Mouse (Mus musculus) hindbrain, embryonic 12.5 days (tissue): ENCODE measurements at regions not wholly inside any gene's neighbourhood (a gene's known extent, or its start where the extent isn't known, plus 50 kb on each side); places are given as distances from the start of the nearest gene placed in this dataset.

Source experiments
- ATAC-seq: fragments of 200-750 bp; cut with Nextera tagmentation; 2 replicates; pipeline ENCODE4 v1.8.0; 2017; ENCODE audit warnings: moderate TSS enrichment; ENCODE audit not compliant: low FRiP score
- H3K27ac ChIP-seq: fragments of 300-500 bp; sonication (generic); 2 replicates; pipeline ENCODE4 v1.5.1; 2016; ENCODE audit warnings: mild to moderate bottlenecking
- H3K27me3 ChIP-seq: fragments of 300-500 bp; sonication (generic); 2 replicates; pipeline ENCODE4 v1.6.1; 2016; ENCODE audit warnings: mild to moderate bottlenecking
- H3K36me3 ChIP-seq: fragments of 300-500 bp; sonication (generic); 2 replicates; pipeline ENCODE4 v1.6.1; 2016; ENCODE audit warnings: mild to moderate bottlenecking
- H3K4me1 ChIP-seq: fragments of 300-500 bp; sonication (generic); 2 replicates; pipeline ENCODE4 v1.6.1; 2016
- H3K4me2 ChIP-seq: fragments of 300-500 bp; sonication (generic); replicated peaks from 2 replicates; pipeline ENCODE4 v1.6.1; 2016; ENCODE audit warnings: mild to moderate bottlenecking
- H3K4me3 ChIP-seq: fragments of 300-500 bp; sonication (generic); 2 replicates; pipeline ENCODE4 v1.5.1; 2016; ENCODE audit warnings: mild to moderate bottlenecking
- H3K9ac ChIP-seq: fragments of 300-500 bp; sonication (generic); 2 replicates; pipeline ENCODE4 v1.6.1; 2016; ENCODE audit warnings: mild to moderate bottlenecking, moderate library complexity
- H3K9me3 ChIP-seq: fragments of 300-500 bp; sonication (generic); replicated peaks from 2 replicates; pipeline ENCODE4 v1.6.1; 2016; ENCODE audit warnings: mild to moderate bottlenecking
- WGBS: fragments of 180-500 bp; shearing (Covaris S2); methylation state at CpG from one replicate; pipeline ENCODE4 v1.1.7; 2016; 5-methylcytosine and 5-hydroxymethylcytosine counted together

DNA sequence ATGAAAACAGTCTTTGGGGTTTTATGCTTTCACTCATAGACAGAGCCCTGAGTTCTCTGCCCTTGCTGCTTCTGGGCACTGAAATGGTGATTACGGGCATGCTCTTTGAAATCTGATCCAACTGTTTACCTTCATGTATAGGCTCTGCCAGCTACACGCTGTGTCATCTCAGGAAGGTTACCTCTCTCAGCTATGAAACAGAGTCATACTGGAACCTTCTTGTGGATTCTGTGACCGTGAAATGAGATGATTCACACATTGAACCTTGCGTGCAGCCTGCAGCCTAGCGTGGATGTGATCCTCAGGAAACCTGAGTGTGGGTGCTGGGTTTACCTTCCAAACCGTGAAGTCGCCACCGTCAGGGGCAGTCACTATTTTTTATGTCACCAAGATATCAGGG is 189.7 kb upstream of the Spdye4c start:
- H3K9ac ChIP-seq = no peak overlapping the region
- H3K9me3 ChIP-seq = no peaks in the 10 kb centered on the region
- H3K4me1 ChIP-seq = peaks cover 12% of the 10 kb centered on the region
- 75% methylated on average over 8 of the region's 8 CpGs for WGBS
- H3K4me3 ChIP-seq = no peak overlapping the region
- no peak overlapping the region for H3K4me2 ChIP-seq
- H3K36me3 ChIP-seq = no peaks in the 10 kb centered on the region
- H3K27ac ChIP-seq = no peak overlapping the region
- ATAC-seq = no peak
- no peaks in the 10 kb centered on the region for H3K27me3 ChIP-seq

DNA sequence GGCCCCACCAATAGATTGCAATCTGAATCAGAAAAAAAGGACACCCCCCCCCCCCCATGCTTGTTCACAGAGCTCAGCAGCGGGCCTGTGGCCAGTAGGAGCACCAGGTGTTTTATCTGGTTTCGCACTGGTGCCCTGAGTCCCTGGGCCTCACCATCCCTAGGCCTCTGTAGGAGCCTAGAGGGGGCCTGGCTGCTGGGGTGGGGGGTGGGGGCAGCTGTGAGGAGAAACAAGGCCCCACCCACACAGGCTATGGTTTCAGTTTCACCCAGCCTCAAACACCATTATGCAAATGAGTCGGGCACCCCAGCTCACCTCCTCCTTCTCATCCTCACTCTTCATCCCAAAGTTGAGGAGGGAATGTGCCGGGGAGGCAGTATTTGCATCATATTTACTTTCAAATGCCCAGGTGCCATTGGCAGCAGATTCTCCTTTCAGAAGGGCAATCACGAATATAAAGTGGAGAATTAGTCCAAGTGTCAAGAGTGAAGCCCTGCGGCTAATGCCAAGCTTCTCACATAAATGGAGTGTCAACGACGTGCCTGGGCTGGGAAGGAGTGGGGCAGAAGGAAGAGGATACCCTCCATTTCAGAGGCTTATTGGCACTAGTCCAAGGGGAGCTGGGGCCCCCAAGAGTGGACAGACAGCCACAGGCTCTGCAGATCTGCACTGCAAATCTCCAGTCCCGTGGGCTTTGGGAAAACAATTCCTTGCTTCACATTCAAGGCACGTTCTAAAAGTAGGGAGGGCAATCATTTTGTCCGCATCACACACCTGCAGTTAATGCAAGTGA is 187.7 kb upstream of the Spdye4c start:
- Histone ChIP-seq H3K4me1 (peaks cover 12% of the 10 kb centered on the region), H3K4me3 (no peak overlapping the region), H3K36me3 (no peaks in the 10 kb centered on the region), H3K27ac (no peak overlapping the region), H3K9ac (no peak overlapping the region), H3K27me3 (no peaks in the 10 kb centered on the region), H3K9me3 (no peaks in the 10 kb centered on the region), H3K4me2 (no peak overlapping the region)
- no peak for ATAC-seq
- 45% methylated on average over 11 of the region's 11 CpGs for WGBS

DNA sequence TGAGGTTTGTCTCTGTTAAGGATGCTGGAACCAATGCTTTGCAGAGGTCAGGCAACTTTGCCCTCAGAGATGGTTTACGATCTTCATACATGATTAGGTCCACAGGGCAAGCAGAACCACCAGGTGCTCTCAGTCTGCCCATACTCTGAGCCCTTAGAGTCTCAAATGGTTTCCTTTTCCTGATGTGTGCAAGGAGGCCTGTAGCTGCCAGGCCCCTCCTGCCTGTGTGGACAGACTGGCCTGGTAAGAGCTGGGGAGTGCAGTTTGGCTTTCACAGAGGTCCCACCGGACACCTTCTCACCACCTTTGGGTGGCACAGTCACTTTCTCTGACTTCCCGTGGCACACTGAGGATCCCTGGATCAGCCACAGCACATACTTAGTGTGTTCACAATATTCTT is 186.6 kb upstream of the Spdye4c start:
- Histone ChIP-seq H3K4me2 (no peak overlapping the region), H3K27me3 (no peaks in the 10 kb centered on the region), H3K9ac (no peak overlapping the region), H3K9me3 (no peaks in the 10 kb centered on the region), H3K36me3 (no peaks in the 10 kb centered on the region), H3K4me1 (peaks cover 12% of the 10 kb centered on the region), H3K27ac (no peak overlapping the region), H3K4me3 (no peak overlapping the region)
- no peak for ATAC-seq
- WGBS = 79% methylated on average over 3 of the region's 3 CpGs

DNA sequence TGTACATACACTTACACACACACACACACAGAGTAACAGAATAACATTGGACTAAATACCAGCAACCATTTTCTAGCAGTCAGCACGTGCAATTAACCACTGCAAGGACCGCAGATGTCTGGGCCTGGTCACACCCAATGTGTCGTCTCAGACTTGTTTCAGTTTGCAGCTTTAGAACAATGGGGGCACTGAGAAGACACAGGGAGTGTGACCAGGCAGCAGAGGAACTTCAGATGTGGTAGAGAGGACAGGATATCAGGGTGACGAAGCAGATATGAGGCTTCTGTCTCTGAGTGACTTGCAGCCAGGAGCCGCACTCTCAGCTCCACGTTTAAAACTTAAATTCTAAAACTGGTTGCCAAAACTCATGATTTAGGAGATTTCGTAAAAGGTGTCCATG is 183.9 kb upstream of the Spdye4c start:
- Histone ChIP-seq H3K9me3 (no peaks in the 10 kb centered on the region), H3K27ac (no peak overlapping the region), H3K4me2 (no peak overlapping the region), H3K36me3 (no peaks in the 10 kb centered on the region), H3K9ac (no peak overlapping the region), H3K4me3 (no peak overlapping the region), H3K4me1 (peaks cover 12% of the 10 kb centered on the region), H3K27me3 (no peaks in the 10 kb centered on the region)
- WGBS = 73% methylated on average over 7 of the region's 7 CpGs
- ATAC-seq = no peak

DNA sequence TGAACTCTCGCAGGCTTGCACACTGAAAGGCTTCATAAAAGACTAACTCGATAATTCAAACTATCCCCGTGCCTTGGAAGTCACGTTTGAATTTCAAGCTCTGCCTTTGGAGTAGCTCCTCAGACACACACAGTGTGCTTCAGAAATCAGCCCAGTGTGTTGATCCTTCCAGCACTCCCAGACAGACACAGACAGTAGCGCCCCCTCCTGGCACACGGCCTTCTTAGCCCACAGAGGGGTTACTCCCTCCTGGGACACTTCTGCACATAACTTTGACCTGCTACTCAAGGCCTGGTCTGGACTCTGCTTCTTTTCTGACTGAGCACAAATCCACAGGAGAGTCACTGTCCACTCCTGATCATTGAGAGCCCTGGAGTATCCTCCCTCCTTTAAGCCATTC is 182.3 kb upstream of the Spdye4c start:
- no peaks in the 10 kb centered on the region for H3K27me3 ChIP-seq
- no peaks in the 10 kb centered on the region for H3K9me3 ChIP-seq
- H3K36me3 ChIP-seq = no peaks in the 10 kb centered on the region
- H3K4me3 ChIP-seq = no peak overlapping the region
- H3K4me1 ChIP-seq = peaks cover 4% of the 10 kb centered on the region
- no peak for ATAC-seq
- H3K9ac ChIP-seq = no peak overlapping the region
- 38% methylated on average over 6 of the region's 6 CpGs for WGBS
- H3K27ac ChIP-seq = no peak overlapping the region
- H3K4me2 ChIP-seq = no peak overlapping the region

DNA sequence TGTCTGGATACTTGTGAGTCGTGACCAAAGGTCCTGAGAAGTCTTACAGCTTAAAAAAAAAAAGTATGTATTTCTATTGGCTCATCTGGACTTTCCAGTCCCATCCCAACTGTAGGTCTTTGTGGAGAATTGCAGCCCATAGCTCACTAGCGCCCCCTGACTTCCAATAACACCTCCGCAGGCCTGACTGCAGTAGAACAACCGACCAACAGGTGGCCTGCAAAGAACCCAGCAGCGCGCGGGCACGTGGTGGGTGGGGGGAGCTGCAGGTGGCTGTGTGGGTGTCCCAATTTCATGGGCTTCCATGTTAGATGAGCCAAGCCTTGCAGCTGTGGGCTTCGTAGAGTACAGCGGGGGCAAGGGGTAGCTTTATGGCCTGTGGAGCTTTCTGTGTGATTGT is 178.7 kb upstream of the Spdye4c start:
- Histone ChIP-seq H3K4me2 (no peak overlapping the region), H3K9me3 (no peaks in the 10 kb centered on the region), H3K27me3 (no peaks in the 10 kb centered on the region), H3K27ac (no peak overlapping the region), H3K4me1 (peaks cover 9% of the 10 kb centered on the region), H3K9ac (no peak overlapping the region), H3K4me3 (no peak overlapping the region), H3K36me3 (no peaks in the 10 kb centered on the region)
- WGBS = 12% methylated on average over 10 of the region's 10 CpGs
- ATAC-seq = no peak

DNA sequence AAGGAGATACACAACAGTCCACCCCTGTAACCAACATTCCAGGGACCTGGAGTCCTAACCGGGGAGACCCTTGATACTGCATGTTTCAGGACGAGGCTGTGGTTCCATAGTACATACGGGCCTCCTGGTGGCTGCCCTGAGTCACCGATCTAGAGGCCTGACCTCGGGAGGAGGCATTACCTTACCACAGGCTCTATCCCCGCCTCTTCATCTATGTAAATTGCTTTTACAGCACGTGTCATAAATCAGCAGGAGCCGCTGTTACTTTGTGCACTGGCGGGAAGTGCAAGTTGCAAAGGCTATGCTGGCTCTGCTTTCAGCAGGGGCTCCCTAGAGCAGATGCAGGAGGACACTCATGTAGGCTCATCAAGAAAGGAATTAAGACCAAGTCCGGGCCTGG is 178.0 kb upstream of the Spdye4c start:
- no peak for ATAC-seq
- WGBS = 41% methylated on average over 10 of the region's 10 CpGs
- H3K27me3 ChIP-seq = no peaks in the 10 kb centered on the region
- no peak overlapping the region for H3K4me2 ChIP-seq
- no peak overlapping the region for H3K4me3 ChIP-seq
- H3K36me3 ChIP-seq = no peaks in the 10 kb centered on the region
- H3K9me3 ChIP-seq = no peaks in the 10 kb centered on the region
- H3K27ac ChIP-seq = no peak overlapping the region
- no peak overlapping the region for H3K9ac ChIP-seq
- peaks cover 9% of the 10 kb centered on the region for H3K4me1 ChIP-seq

DNA sequence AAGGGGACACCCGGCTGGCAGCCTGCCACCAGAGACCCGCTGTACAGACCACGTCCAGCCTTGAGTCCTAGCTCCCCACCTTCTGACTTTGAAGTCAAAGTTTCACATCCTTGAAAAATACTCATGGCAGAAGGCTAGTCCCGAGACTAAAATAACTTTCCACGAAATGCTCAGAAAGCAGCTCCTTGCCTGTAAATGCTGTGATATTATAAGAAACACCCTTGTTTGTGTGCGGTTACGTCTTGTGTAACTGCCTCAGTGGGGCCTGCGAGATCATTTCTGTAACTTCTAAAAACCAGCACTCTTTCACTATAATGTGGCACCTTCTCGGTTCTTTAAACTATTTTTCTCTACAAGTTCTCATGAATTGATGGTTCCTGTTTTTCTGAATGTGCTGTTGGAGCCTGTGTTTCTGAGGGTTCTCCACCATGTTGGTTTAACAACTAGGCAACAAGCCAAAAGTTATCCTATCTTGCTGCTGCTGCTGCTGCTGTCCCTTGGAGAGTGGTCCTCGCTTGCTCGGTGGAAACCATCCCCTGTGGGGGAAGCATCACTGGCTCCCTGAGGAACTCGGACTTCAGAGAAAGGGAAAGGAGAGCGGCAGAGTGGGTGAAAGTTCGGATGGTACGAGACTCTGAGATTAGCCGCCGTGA is 176.3 kb upstream of the Spdye4c start:
- ATAC-seq = no peak
- no peak overlapping the region for H3K4me2 ChIP-seq
- WGBS = 78% methylated on average over 17 of the region's 17 CpGs
- no peaks in the 10 kb centered on the region for H3K9me3 ChIP-seq
- H3K4me3 ChIP-seq = no peak overlapping the region
- peaks cover 11% of the 10 kb centered on the region for H3K4me1 ChIP-seq
- H3K27me3 ChIP-seq = no peaks in the 10 kb centered on the region
- no peaks in the 10 kb centered on the region for H3K36me3 ChIP-seq
- H3K27ac ChIP-seq = no peak overlapping the region
- no peak overlapping the region for H3K9ac ChIP-seq

DNA sequence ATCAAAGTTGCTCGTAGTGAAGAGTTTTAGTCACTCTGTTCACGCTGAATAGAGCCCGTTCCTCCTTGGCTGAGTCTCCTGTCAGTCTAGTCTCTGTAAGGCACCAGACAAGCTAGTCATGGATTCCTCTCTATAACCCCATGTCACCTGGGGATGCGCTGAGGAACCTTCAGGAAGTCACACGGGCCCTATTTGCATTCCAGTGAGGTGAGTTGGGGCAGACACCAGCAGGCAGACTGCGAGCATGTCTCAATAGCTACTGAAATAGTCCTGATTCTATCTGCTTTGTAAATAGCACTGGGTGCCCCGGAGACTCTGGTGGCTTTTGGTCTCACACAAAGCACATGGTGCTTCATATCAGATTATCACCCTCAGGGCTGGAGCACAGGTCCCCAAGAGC is 174.6 kb upstream of the Spdye4c start:
- no peak overlapping the region for H3K9ac ChIP-seq
- no peaks in the 10 kb centered on the region for H3K9me3 ChIP-seq
- H3K27me3 ChIP-seq = no peaks in the 10 kb centered on the region
- WGBS = 68% methylated on average over 7 of the region's 7 CpGs
- H3K4me1 ChIP-seq = peaks cover 11% of the 10 kb centered on the region
- H3K4me3 ChIP-seq = no peak overlapping the region
- no peak for ATAC-seq
- H3K36me3 ChIP-seq = no peaks in the 10 kb centered on the region
- H3K4me2 ChIP-seq = no peak overlapping the region
- no peak overlapping the region for H3K27ac ChIP-seq

DNA sequence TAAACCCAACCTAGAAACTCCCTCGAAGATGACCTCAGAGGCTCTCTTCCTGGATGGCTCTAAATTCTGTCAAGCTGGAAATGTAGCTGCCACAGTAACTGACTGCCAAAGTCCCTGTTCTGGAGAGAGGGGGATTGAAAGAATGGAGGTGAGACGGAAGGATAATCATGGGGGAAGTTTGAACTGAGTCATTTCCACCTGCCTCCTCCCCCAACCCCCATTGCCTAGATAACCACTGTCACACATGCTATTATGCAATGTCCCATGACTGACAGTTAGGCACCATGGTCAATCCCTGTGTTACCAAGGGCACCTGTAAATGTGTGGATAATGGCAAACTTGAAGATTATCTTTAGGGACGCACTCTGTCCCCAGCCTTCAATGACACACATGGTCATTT is 172.0 kb upstream of the Spdye4c start:
- H3K27me3 ChIP-seq = no peaks in the 10 kb centered on the region
- no peak overlapping the region for H3K4me3 ChIP-seq
- no peak overlapping the region for H3K4me2 ChIP-seq
- H3K9me3 ChIP-seq = no peaks in the 10 kb centered on the region
- ATAC-seq = no peak
- 70% methylated on average over 3 of the region's 3 CpGs for WGBS
- no peak overlapping the region for H3K9ac ChIP-seq
- no peaks in the 10 kb centered on the region for H3K36me3 ChIP-seq
- H3K4me1 ChIP-seq = peaks cover 9% of the 10 kb centered on the region; the same call in 1 of the 2 replicates
- no peak overlapping the region for H3K27ac ChIP-seq

DNA sequence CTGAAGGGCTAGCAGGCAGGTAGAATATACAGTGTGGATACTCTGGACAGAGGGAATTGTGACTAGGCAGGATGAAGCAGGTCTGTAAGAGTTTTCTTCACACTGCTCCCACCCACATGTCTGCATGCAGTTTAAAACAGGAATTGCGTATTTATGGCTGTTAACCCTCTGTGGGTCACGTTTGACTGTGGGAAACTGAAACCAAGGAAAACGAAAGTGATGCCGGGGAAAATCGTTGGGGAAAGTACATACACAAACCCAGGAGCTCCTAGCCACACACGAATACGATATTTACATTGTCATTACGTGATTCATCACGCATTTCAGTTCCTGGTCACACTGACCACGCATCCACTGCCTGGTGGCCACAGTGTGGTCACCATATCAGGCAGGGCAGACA is 170.6 kb upstream of the Spdye4c start:
- 83% methylated on average over 10 of the region's 10 CpGs for WGBS
- no peak for ATAC-seq
- Histone ChIP-seq H3K27me3 (no peaks in the 10 kb centered on the region), H3K36me3 (no peaks in the 10 kb centered on the region), H3K4me2 (no peak overlapping the region), H3K4me1 (peaks cover 9% of the 10 kb centered on the region; the same call in 1 of the 2 replicates), H3K27ac (no peak overlapping the region), H3K4me3 (no peak overlapping the region), H3K9ac (no peak overlapping the region), H3K9me3 (no peaks in the 10 kb centered on the region)

DNA sequence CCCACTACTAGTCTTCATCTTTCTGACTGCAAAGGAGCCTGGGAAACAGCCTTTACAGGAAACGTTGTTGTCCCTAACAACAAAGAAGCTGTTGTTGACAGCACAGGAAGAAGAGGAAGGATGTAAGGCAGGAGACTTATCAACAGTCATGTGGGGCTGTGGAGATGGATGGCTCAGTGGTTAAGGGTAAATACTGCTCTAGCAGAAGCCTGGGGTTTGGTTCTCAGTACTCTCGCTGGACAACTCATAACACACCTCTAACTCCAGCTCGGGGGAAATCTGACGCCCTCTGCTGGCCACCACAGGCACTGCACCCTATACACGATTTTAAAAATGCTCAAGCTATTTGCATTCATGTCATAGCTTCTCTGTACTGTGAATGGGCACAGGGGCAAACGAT is 168.3 kb upstream of the Spdye4c start:
- ATAC-seq = no peak
- 48% methylated on average over 6 of the region's 6 CpGs for WGBS
- H3K4me1 ChIP-seq = 0 out of 2 replicates have a peak, but pooled peaks cover 2% of the 10 kb centered on the region

DNA sequence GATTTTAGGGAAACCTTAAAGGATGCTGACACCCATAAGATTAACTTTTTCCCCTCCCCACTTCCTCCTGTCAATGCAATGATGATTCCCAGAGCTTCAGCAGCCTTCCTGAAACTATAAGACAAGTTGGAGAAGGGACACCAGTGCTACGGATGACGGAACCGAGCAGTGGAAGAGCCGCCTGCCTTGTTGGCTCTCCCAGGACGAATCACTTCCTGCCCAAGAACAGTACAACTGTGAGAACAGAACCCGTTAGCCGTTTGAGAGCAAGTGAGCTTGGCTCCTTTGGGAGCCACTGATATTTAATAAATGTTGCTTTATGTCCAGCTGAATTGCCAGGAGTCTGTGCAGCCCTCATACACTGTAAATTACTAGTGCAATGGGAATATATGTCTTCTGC is 166.8 kb upstream of the Spdye4c start:
- ATAC-seq = no peak
- Histone ChIP-seq H3K4me2 (no peak overlapping the region), H3K9me3 (no peaks in the 10 kb centered on the region), H3K36me3 (no peaks in the 10 kb centered on the region), H3K4me1 (0 out of 2 replicates have a peak, but pooled peaks cover 4% of the 10 kb centered on the region), H3K27ac (no peak overlapping the region), H3K27me3 (no peaks in the 10 kb centered on the region), H3K4me3 (no peak overlapping the region), H3K9ac (no peak overlapping the region)
- whole genome bisulfite sequencing = 79% methylated on average over 7 of the region's 7 CpGs

More for the DNA sequence above, 168.3 kb upstream of the Spdye4c start:
- no peaks in the 10 kb centered on the region for H3K27me3 ChIP-seq
- H3K4me3 ChIP-seq = no peak overlapping the region
- no peaks in the 10 kb centered on the region for H3K9me3 ChIP-seq
- no peak overlapping the region for H3K4me2 ChIP-seq
- H3K9ac ChIP-seq = no peak overlapping the region
- H3K27ac ChIP-seq = no peak overlapping the region
- no peaks in the 10 kb centered on the region for H3K36me3 ChIP-seq
